Mouse (Mus musculus): ENCODE data around the gene Cd4.

GRCm38 (mm10) chr6:124931525-124932313 lies 43.7 kb upstream of the Cd4 start:
- TF ChIP-seq CTCF (IDR thresholded peaks at IDR 0.05; ENCODE audit: borderline replicate concordance, insufficient read depth, low read length) (peak; percentile 40; the same call in 1 of the 2 replicates), POLR2A (IDR thresholded peaks at IDR 0.05; ENCODE audit: low read depth, low read length) (0 out of 2 replicates have a peak, but pooled peaks have one; percentile 5)
